Mouse (Mus musculus) left cerebral cortex, postnatal 10 days (tissue): Measurements from ENCODE around the gene Olfr846. TPM values are rescaled to one million over a fixed set of nuclear protein-coding genes. Genes with fewer than 3 reads are reported as not detected.

Experiments used
- DNase-seq, 2 experiments: peaks; one replicate each; pipeline ENCODE4 v3.0.0; 2021 to 2022; ENCODE audit warnings: low spot score in 2 of 2, mixed read lengths in 1 of 2; ENCODE audit errors: extremely low spot score in 1 of 2
- intact Hi-C: fragments of 180-260 bp; cut with DNase I; formaldehyde crosslinking; loops from one replicate; pipeline ENCODE4 v1.15.1; 2025
- total RNA-seq, 2 experiments: library from RNA; stranded (reverse); gene quantifications; 2 replicates each; pipeline ENCODE4 v1.2.3; 2021

Gene Olfr846
- total RNA-seq: not detected

GRCm38 (mm10) chr9:19363905-19364304, at the start of gene Olfr846:
Olfr846 (minus strand) TSS chr9:19364005.
- no peak for DNase-seq
- intact Hi-C loops: no loop called here

- intact Hi-C loops: no loop called here
- DNase-seq: no peak
Observed at GRCm38 (mm10) chr9:19378569-19378968, 14.8 kb upstream of the Olfr846 start, which contains the start of gene Olfr847. Olfr847 (minus strand) TSS chr9:19378669.

- intact Hi-C loops: no loop called here
- no peak for DNase-seq
Observed at GRCm38 (mm10) chr9:19336157-19336556, 27.6 kb downstream of the Olfr846 start, which contains the start of gene Olfr845. Olfr845 (plus strand) TSS chr9:19336457.

- intact Hi-C loops: no loop called here
- no peak for DNase-seq
Observed at GRCm38 (mm10) chr9:19316047-19316446, 47.8 kb downstream of the Olfr846 start, which contains the start of gene Olfr844. Olfr844 (plus strand) TSS chr9:19316347.

Other genes with a start within 250 kb of the Olfr846 start
- not detected for gene Olfr836, start 243.6 kb downstream of the Olfr846 start, total RNA-seq
- not detected for gene Olfr837, start 227.7 kb downstream of the Olfr846 start, total RNA-seq
- under 1 TPM; 0.06 to 0.10 TPM for gene Olfr839-ps1, start 186.7 kb downstream of the Olfr846 start, total RNA-seq
- gene Olfr843, start 112.0 kb downstream of the Olfr846 start, total RNA-seq: not detected
- not detected for gene Olfr844, start 47.7 kb downstream of the Olfr846 start, total RNA-seq
- gene Olfr845, start 27.5 kb downstream of the Olfr846 start, total RNA-seq: not detected
- gene Olfr847, start 14.7 kb upstream of the Olfr846 start, total RNA-seq: not detected
- not detected for gene Olfr849, start 76.3 kb upstream of the Olfr846 start, total RNA-seq
- gene Olfr850, start 114.2 kb upstream of the Olfr846 start, total RNA-seq: not detected
- not detected for gene Olfr851, start 129.3 kb upstream of the Olfr846 start, total RNA-seq
- not detected for gene Olfr853, start 177.1 kb upstream of the Olfr846 start, total RNA-seq
- not detected for gene Olfr854, start 203.4 kb upstream of the Olfr846 start, total RNA-seq
- gene Olfr855, start 218.6 kb upstream of the Olfr846 start, total RNA-seq: not detected